Mouse (Mus musculus): ENCODE data around the gene Gm27027. TPM values are rescaled to one million over a fixed set of nuclear protein-coding genes. Genes with fewer than 3 reads are reported as not detected.
A peak's percentile ranks its signal among the peaks of the same experiment; 100 is the strongest.

Gene Gm27027
- polyA plus RNA-seq, 1 experiment, result not detected

GRCm38 (mm10) chr2:93909716-93910115 is 86.4 kb downstream of the Gm27027 start:
- TF ChIP-seq POLR2A (IDR thresholded peaks at IDR 0.05; ENCODE audit: low read depth, low read length) (no peak), CTCF (conservative IDR thresholded peaks at IDR 0.05; ENCODE audit: insufficient read depth, insufficient read length, low read depth, low read length) (no peak)
- Histone ChIP-seq H3K36me3 (ENCODE audit: control insufficient read depth, insufficient read depth, low read length) (no peaks in the 10 kb centered on the region), H3K27ac (ENCODE audit: insufficient read depth, low read depth, low read length) (no peak overlapping the region), H3K27me3 (replicated peaks; ENCODE audit: control insufficient read depth, insufficient read depth, low read length) (no peaks in the 10 kb centered on the region), H3K4me1 (ENCODE audit: control insufficient read depth, insufficient read depth, low read length) (no peaks in the 10 kb centered on the region), H3K4me3 (ENCODE audit: insufficient read depth, low read depth, low read length) (no peak overlapping the region)
- 47% methylated on average over 5 of the region's 5 CpGs for WGBS
- peak; percentile 14 for DNase-seq

- peak; percentile 70 for DNase-seq
- H3K27me3 ChIP-seq (replicated peaks; ENCODE audit: control insufficient read depth, insufficient read depth, low read length), result no peaks in the 10 kb centered on the region
- H3K27ac ChIP-seq (ENCODE audit: insufficient read depth, low read depth, low read length), result no peak overlapping the region
- no peak overlapping the region for H3K4me3 ChIP-seq (ENCODE audit: insufficient read depth, low read depth, low read length)
- TF ChIP-seq CTCF (conservative IDR thresholded peaks at IDR 0.05; ENCODE audit: insufficient read depth, insufficient read length, low read depth, low read length) (no peak), POLR2A (IDR thresholded peaks at IDR 0.05; ENCODE audit: low read depth, low read length) (no peak)
- no peaks in the 10 kb centered on the region for H3K4me1 ChIP-seq (ENCODE audit: control insufficient read depth, insufficient read depth, low read length)
- WGBS, result 54% methylated on average over 9 of the region's 9 CpGs
- no peaks in the 10 kb centered on the region for H3K36me3 ChIP-seq (ENCODE audit: control insufficient read depth, insufficient read depth, low read length)
These were observed 88.4 kb downstream of the Gm27027 start for GRCm38 (mm10) chr2:93907519-93908294.

Other genes with a start within 250 kb of the Gm27027 start
- 46.5 and 50.7 TPM in 2 replicates for gene Ext2, start 173.8 kb downstream of the Gm27027 start, polyA plus RNA-seq (2012; rRNA removed)
- 14.8 and 16.3 TPM in 2 replicates for gene Accs, start 146.4 kb downstream of the Gm27027 start, polyA plus RNA-seq (2012; rRNA removed)
- gene Accsl, start 127.2 kb downstream of the Gm27027 start, polyA plus RNA-seq (2012; rRNA removed), result 0.16 and 0.17 TPM in 2 replicates
- 12.2 and 14.9 TPM in 2 replicates for gene Gm13889, start 39.2 kb downstream of the Gm27027 start, polyA plus RNA-seq (2012; rRNA removed)
- gene Alkbh3, start 14.5 kb upstream of the Gm27027 start, polyA plus RNA-seq (2012; rRNA removed), result 59.8 and 62.3 TPM in 2 replicates
- gene Hsd17b12, start 161.6 kb upstream of the Gm27027 start, polyA plus RNA-seq (2012; rRNA removed), result 27.2 and 32.4 TPM in 2 replicates